Mouse (Mus musculus) midbrain, postnatal 0 days (tissue): Measurements from ENCODE around the gene Large1. TPM values are rescaled to one million over a fixed set of nuclear protein-coding genes. Genes with fewer than 3 reads are reported as not detected.

ENCODE experiments used
- ATAC-seq: fragments of 200-750 bp; cut with Nextera tagmentation; 2 replicates; pipeline ENCODE4 v1.8.0; 2017; ENCODE audit warnings: moderate number of reproducible peaks, mild to moderate bottlenecking, moderate TSS enrichment, moderate library complexity; ENCODE audit not compliant: low FRiP score
- DNase-seq: peaks from one replicate; pipeline ENCODE4 v3.0.0-alpha.2; 2015; ENCODE audit warnings: low spot score
- H3K27ac ChIP-seq: fragments of 300-500 bp; sonication (generic); 2 replicates; pipeline ENCODE4 v1.5.1; 2014; ENCODE audit warnings: low read depth, mild to moderate bottlenecking, low read length, mixed read lengths
- H3K27me3 ChIP-seq: fragments of 300-500 bp; sonication (generic); 2 replicates; pipeline ENCODE4 v1.6.1; 2014; ENCODE audit warnings: low read length, control low read depth, mixed read lengths; ENCODE audit not compliant: insufficient read depth
- H3K36me3 ChIP-seq: fragments of 300-500 bp; sonication (generic); 2 replicates; pipeline ENCODE4 v1.6.1; 2014; ENCODE audit warnings: low read length, control low read depth, mixed read lengths; ENCODE audit not compliant: insufficient read depth
- H3K4me1 ChIP-seq: fragments of 300-500 bp; sonication (generic); 2 replicates; pipeline ENCODE4 v1.6.1; 2014; ENCODE audit warnings: mild to moderate bottlenecking, control low read depth, antibody characterized with exemption, low read length, mixed read lengths; ENCODE audit not compliant: insufficient read depth
- H3K4me2 ChIP-seq: fragments of 300-500 bp; sonication (generic); 2 replicates; pipeline ENCODE4 v1.6.1; 2014; ENCODE audit warnings: low read depth, mild to moderate bottlenecking, low read length, mixed read lengths; ENCODE audit not compliant: poor library complexity, severe bottlenecking
- H3K4me3 ChIP-seq: fragments of 300-500 bp; sonication (generic); 2 replicates; pipeline ENCODE4 v1.5.1; 2014; ENCODE audit warnings: low read depth, mild to moderate bottlenecking, low read length, moderate library complexity
- H3K9ac ChIP-seq: fragments of 300-500 bp; sonication (generic); replicated peaks from 2 replicates; pipeline ENCODE4 v1.6.1; 2014; ENCODE audit warnings: mild to moderate bottlenecking, low read length, moderate library complexity, mixed read lengths; ENCODE audit not compliant: poor library complexity, severe bottlenecking
- H3K9me3 ChIP-seq: fragments of 300-500 bp; sonication (generic); 2 replicates; pipeline ENCODE4 v1.6.1; 2016; ENCODE audit warnings: low read length, control low read depth
- CTCF ChIP-seq: IDR thresholded peaks from 2 replicates; pipeline ENCODE4 v1.5.1; 2016; ENCODE audit warnings: antibody characterized with exemption, mild to moderate bottlenecking
- WGBS: fragments of 180-500 bp; shearing (Covaris S2); extraction: QIAGEN DNeasy Blood & Tissue Kit; methylation state at CpG from one replicate; pipeline ENCODE4 v1.1.7; 2014; 5-methylcytosine and 5-hydroxymethylcytosine counted together
- microRNA-seq: library from miRNA; unstranded; fragments of <30 nt; microRNA quantifications from one replicate; pipeline ENCODE4, GENCODE M21; 2016; ENCODE audit warnings: borderline number of aligned reads
- polyA plus RNA-seq: library from polyadenylated mRNA; unstranded; fragments of >200 nt; fragmentation: Nextera tagmentation; extraction: Ambion mirVana; gene quantifications from 2 replicates; pipeline ENCODE4 v1.2.1, GENCODE M21; 2015
- total RNA-seq: library from RNA; depleted of rRNA; stranded (reverse); fragments of >200 nt; gene quantifications from 2 replicates; pipeline ENCODE4 v1.2.3, GENCODE M21; 2014

The Large1 gene
- total and polyA plus RNA-seq, 2 experiments from 2014 or later = 15.2 to 102 TPM

- no peak for TF ChIP-seq CTCF
- WGBS = 94% methylated on average over 1 of the region's 1 CpGs
- no peak overlapping the region for H3K4me2 ChIP-seq
- H3K4me3 ChIP-seq = no peak overlapping the region
- DNase-seq (no peak), ATAC-seq (no peak)
- no peaks in the 10 kb centered on the region for H3K4me1 ChIP-seq
- H3K9ac ChIP-seq = no peak overlapping the region
- H3K27ac ChIP-seq = no peak overlapping the region
- H3K27me3 ChIP-seq = no peaks in the 10 kb centered on the region
- H3K36me3 ChIP-seq = no peaks in the 10 kb centered on the region
- no peaks in the 10 kb centered on the region for H3K9me3 ChIP-seq
Measured at GRCm38 (mm10) chr8:72777797-72778196, 575.5 kb downstream of the Large1 start.

GRCm38 (mm10) chr8:72766777-72767176 is 586.6 kb downstream of the Large1 start:
- WGBS = 16% methylated on average over 7 of the region's 7 CpGs
- no peaks in the 10 kb centered on the region for H3K36me3 ChIP-seq
- H3K4me3 ChIP-seq = no peak overlapping the region
- no peak overlapping the region for H3K9ac ChIP-seq
- ATAC-seq = no peak
- no peaks in the 10 kb centered on the region for H3K27me3 ChIP-seq
- no peak for TF ChIP-seq CTCF
- H3K4me2 ChIP-seq = no peak overlapping the region
- no peaks in the 10 kb centered on the region for H3K9me3 ChIP-seq
- no peaks in the 10 kb centered on the region for H3K4me1 ChIP-seq
- DNase-seq = peak; percentile 15
- no peak overlapping the region for H3K27ac ChIP-seq

GRCm38 (mm10) chr8:72765696-72766095 is 587.6 kb downstream of the Large1 start:
- 75% methylated on average over 4 of the region's 4 CpGs for WGBS
- H3K36me3 ChIP-seq = no peaks in the 10 kb centered on the region
- H3K9ac ChIP-seq = no peak overlapping the region
- no peak overlapping the region for H3K4me3 ChIP-seq
- ATAC-seq = no peak
- H3K4me2 ChIP-seq = no peak overlapping the region
- H3K27me3 ChIP-seq = no peaks in the 10 kb centered on the region
- H3K27ac ChIP-seq = no peak overlapping the region
- no peaks in the 10 kb centered on the region for H3K9me3 ChIP-seq
- no peaks in the 10 kb centered on the region for H3K4me1 ChIP-seq
- no peak for DNase-seq
- no peak for TF ChIP-seq CTCF

Small RNA genes within 50 kb of the gene (microRNA-seq; reads per million reads assigned to microRNA genes)
- not detected for gene Mir28b
